Mouse (Mus musculus): ENCODE data around the gene Tmem231. TPM values are rescaled to one million over a fixed set of nuclear protein-coding genes. Genes with fewer than 3 reads are reported as not detected.
A peak's percentile ranks its signal among the peaks of the same experiment; 100 is the strongest.

The Tmem231 gene
- polyA plus RNA-seq, 1 experiment from 2014 or later: 4.1 TPM

DNA sequence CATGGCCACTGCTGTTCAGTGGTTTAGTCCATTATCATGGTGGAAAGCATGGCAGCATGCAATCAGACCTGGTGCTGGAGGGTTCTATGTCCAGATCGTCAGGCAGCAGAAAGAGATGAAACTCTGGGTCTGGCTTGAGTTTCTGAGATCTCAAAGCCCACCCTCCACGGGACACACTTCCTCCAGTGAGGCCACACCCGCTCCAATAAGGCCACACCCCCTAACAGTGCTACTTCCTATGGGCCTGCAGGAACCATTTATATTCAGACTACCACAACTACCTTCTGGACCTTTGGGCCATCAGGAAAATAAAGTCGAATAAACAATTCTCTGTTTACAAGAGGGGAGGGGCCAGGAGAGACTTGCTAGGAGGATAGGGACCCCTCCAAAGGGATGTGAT lies 12.7 kb downstream of the Tmem231 start:
- Histone ChIP-seq H3K4me2 (ENCODE audit: low read length) (no peak overlapping the region), H3K36me3 (ENCODE audit: control insufficient read depth, insufficient read depth, low read length) (no peaks in the 10 kb centered on the region), H3K4me1 (ENCODE audit: control insufficient read depth in 2 of 2, insufficient read depth in 2 of 2, low read length in 2 of 2) (peaks cover 3 to 6% of the 10 kb centered on the region in 2 experiments; a peak in 3 of 4 replicates), H3K27me3 (ENCODE audit: control insufficient read depth, insufficient read depth, low read length) (no peaks in the 10 kb centered on the region), H3K9me3 (ENCODE audit: control insufficient read depth, low read length) (no peaks in the 10 kb centered on the region), H3K27ac (replicated peaks in 1 of 2; ENCODE audit: control insufficient read depth in 1 of 2, insufficient read depth in 1 of 2, low read depth in 2 of 2, low read length in 2 of 2) (no peak overlapping the region), H3K4me3 (ENCODE audit: control insufficient read depth in 1 of 2, insufficient read depth in 1 of 2, low read depth in 1 of 2, low read length in 2 of 2) (no peak overlapping the region), H3K9ac (ENCODE audit: low read length) (no peak overlapping the region)
- WGBS: 67% methylated on average over 4 of the region's 4 CpGs
- ATAC-seq (ENCODE audit: insufficient number of reproducible peaks, insufficient read depth, low FRiP score, low read depth): no peak

DNA sequence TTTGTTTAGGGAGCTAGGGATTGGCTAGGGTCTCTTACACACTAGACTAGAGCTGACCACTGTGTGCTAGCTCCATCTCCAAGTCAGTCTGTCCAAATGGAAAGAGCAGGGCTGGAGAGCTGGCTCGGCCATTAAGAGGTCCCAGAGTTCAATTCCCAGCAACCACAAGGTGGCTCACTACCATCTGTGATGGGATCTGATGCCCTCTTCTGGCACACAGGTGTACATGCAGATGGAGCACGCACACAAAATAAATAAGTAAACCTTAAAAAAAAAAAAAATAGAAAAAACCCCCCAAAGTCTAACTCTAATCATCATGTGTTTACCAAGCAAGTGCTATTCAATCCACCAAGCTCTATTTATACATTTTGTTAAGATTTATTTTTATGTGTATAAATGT lies 14.0 kb downstream of the Tmem231 start:
- H3K4me2 ChIP-seq (ENCODE audit: low read length): no peak overlapping the region

DNA sequence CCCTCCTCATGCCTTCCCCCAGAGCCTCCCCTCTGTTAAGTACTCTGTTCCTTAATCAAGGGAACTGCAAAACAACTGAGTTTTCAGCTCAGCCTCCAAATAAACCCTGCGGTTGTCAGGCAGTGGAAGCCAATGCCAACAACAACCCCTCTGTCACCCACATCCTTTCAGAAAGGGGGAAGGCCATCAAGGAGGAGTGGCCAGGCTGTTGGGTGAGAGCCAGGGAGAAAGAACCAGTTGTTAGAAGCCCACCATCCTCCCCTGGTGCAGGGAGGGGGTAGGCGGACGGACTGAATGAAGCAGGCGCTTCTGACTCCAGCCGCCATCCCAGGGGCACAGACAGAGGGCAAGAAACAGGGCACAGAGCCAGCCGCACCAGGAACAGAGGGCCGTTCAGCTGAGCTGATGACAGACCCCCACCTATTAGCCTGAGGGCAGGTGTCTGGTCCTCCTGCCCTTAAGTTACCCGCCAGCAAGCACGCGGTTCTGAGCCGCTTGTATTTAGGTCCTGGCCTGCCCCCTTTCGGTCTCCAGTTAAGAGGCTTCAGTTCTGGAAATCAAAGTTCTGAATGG lies 20.7 kb downstream of the Tmem231 start:
- no peaks in the 10 kb centered on the region for H3K9me3 ChIP-seq (ENCODE audit: control insufficient read depth, low read length)
- no peaks in the 10 kb centered on the region for H3K36me3 ChIP-seq (ENCODE audit: control insufficient read depth, insufficient read depth, low read length)
- 37% methylated on average over 12 of the region's 12 CpGs for WGBS
- no peak; the same call in 1 of the 2 replicates for ATAC-seq (ENCODE audit: insufficient number of reproducible peaks, insufficient read depth, low FRiP score, low read depth)
- peaks cover 7 to 12% of the 10 kb centered on the region in 2 experiments; a peak in 2 of 4 replicates for H3K4me1 ChIP-seq (ENCODE audit: control insufficient read depth in 2 of 2, insufficient read depth in 2 of 2, low read length in 2 of 2)
- no peak overlapping the region for H3K9ac ChIP-seq (ENCODE audit: low read length)
- no peak overlapping the region for H3K27ac ChIP-seq (replicated peaks in 1 of 2; ENCODE audit: control insufficient read depth in 1 of 2, insufficient read depth in 1 of 2, low read depth in 2 of 2, low read length in 2 of 2)
- no peak overlapping the region for H3K4me3 ChIP-seq (ENCODE audit: control insufficient read depth in 1 of 2, insufficient read depth in 1 of 2, low read depth in 1 of 2, low read length in 2 of 2)
- H3K4me2 ChIP-seq (ENCODE audit: low read length): peak overlapping the region; percentile 18; the same call in 1 of the 2 replicates
- peaks cover 31% of the 10 kb centered on the region for H3K27me3 ChIP-seq (ENCODE audit: control insufficient read depth, insufficient read depth, low read length)

More for the DNA sequence above, 14.0 kb downstream of the Tmem231 start:
- WGBS: 92% methylated on average over 2 of the region's 2 CpGs
- no peak for ATAC-seq (ENCODE audit: insufficient number of reproducible peaks, insufficient read depth, low FRiP score, low read depth)
- peaks cover 0 to 3% of the 10 kb centered on the region in 2 experiments; a peak in 1 of 4 replicates for H3K4me1 ChIP-seq (ENCODE audit: control insufficient read depth in 2 of 2, insufficient read depth in 2 of 2, low read length in 2 of 2)
- H3K36me3 ChIP-seq (ENCODE audit: control insufficient read depth, insufficient read depth, low read length): no peaks in the 10 kb centered on the region
- H3K9me3 ChIP-seq (ENCODE audit: control insufficient read depth, low read length): no peaks in the 10 kb centered on the region
- H3K27ac ChIP-seq (replicated peaks in 1 of 2; ENCODE audit: control insufficient read depth in 1 of 2, insufficient read depth in 1 of 2, low read depth in 2 of 2, low read length in 2 of 2): no peak overlapping the region
- no peak overlapping the region for H3K9ac ChIP-seq (ENCODE audit: low read length)
- no peak overlapping the region for H3K4me3 ChIP-seq (ENCODE audit: control insufficient read depth in 1 of 2, insufficient read depth in 1 of 2, low read depth in 1 of 2, low read length in 2 of 2)
- no peaks in the 10 kb centered on the region for H3K27me3 ChIP-seq (ENCODE audit: control insufficient read depth, insufficient read depth, low read length)

GRCm38 (mm10) chr8:111911572-111911971 lies 22.1 kb downstream of the Tmem231 start:
- H3K4me3 ChIP-seq (ENCODE audit: control insufficient read depth in 1 of 2, insufficient read depth in 1 of 2, low read depth in 1 of 2, low read length in 2 of 2): no peak overlapping the region
- H3K9ac ChIP-seq (ENCODE audit: low read length): no peak overlapping the region
- H3K36me3 ChIP-seq (ENCODE audit: control insufficient read depth, insufficient read depth, low read length): no peaks in the 10 kb centered on the region
- no peak overlapping the region for H3K4me2 ChIP-seq (ENCODE audit: low read length)
- peaks cover 31% of the 10 kb centered on the region for H3K27me3 ChIP-seq (ENCODE audit: control insufficient read depth, insufficient read depth, low read length)
- H3K9me3 ChIP-seq (ENCODE audit: control insufficient read depth, low read length): no peaks in the 10 kb centered on the region
- no peak for ATAC-seq (ENCODE audit: insufficient number of reproducible peaks, insufficient read depth, low FRiP score, low read depth)
- H3K27ac ChIP-seq (replicated peaks in 1 of 2; ENCODE audit: control insufficient read depth in 1 of 2, insufficient read depth in 1 of 2, low read depth in 2 of 2, low read length in 2 of 2): no peak overlapping the region
- WGBS: 57% methylated on average over 7 of the region's 7 CpGs
- H3K4me1 ChIP-seq (ENCODE audit: control insufficient read depth in 2 of 2, insufficient read depth in 2 of 2, low read length in 2 of 2): peaks cover 7 to 12% of the 10 kb centered on the region in 2 experiments; a peak in 2 of 4 replicates

DNA sequence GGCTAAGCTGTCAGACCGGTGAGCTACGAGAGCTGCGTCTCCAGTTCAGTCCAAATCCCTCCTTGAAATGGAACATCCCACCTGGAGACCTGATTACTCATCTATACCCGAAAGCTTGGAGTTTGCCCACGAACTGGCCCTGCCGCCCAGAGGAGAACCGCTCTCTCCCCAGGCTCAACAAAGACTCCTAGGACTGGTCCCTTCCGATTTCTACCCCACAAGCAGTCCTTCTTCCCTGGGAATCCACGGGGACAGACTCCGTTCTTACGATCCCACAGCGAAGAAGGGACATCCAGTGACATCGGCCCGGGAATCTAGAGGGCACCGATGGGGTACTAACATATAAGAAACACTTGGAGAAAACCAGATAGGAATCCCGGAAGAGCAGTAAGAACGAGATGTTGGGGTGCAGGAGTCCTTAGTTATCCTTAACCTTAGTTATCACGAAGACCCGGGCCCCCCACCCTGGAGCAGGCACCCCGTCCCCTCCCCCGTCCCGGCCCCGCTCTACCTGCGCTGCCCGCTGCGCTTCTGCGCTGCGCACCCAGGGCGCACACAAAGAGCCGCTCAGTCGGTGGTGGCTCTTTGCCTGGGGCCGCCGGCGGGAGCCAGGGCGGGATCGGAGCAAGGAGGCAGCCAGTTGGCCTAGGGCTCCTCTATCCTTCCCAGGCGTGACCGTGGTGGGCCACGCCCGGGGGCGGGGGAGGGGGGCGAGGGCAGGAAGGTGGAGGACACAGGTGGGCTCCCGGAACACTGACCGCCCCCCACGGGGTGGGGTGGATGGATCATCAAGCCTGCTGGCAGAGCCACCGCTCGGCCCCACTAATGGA lies 23.8 kb downstream of the Tmem231 start, which contains the start of gene Chst5:
Chst5 (minus strand) TSS at position 827 of the 830 bp plus-strand sequence.
- Histone ChIP-seq H3K36me3 (ENCODE audit: control insufficient read depth, insufficient read depth, low read length) (no peaks in the 10 kb centered on the region), H3K27ac (replicated peaks in 1 of 2; ENCODE audit: control insufficient read depth in 1 of 2, insufficient read depth in 1 of 2, low read depth in 2 of 2, low read length in 2 of 2) (no peak within 1 kb of the TSS), H3K4me1 (ENCODE audit: control insufficient read depth in 2 of 2, insufficient read depth in 2 of 2, low read length in 2 of 2) (peaks cover 7 to 12% of the 10 kb centered on the region in 2 experiments; a peak in 2 of 4 replicates), H3K27me3 (ENCODE audit: control insufficient read depth, insufficient read depth, low read length) (peaks cover 31% of the 10 kb centered on the region), H3K9ac (ENCODE audit: low read length) (peak within 1 kb of the TSS; percentile 50; the same call in 1 of the 2 replicates), H3K4me2 (ENCODE audit: low read length) (peak within 1 kb of the TSS; percentile 67), H3K9me3 (ENCODE audit: control insufficient read depth, low read length) (no peaks in the 10 kb centered on the region), H3K4me3 (ENCODE audit: control insufficient read depth in 1 of 2, insufficient read depth in 1 of 2, low read depth in 1 of 2, low read length in 2 of 2) (peak within 1 kb of the TSS; percentile 28 to 31; a peak in 3 of 4 replicates)
- WGBS: 9% methylated on average over 47 of the region's 47 CpGs
- ATAC-seq (ENCODE audit: insufficient number of reproducible peaks, insufficient read depth, low FRiP score, low read depth): no peak

- H3K9me3 ChIP-seq (ENCODE audit: control insufficient read depth, low read length): no peaks in the 10 kb centered on the region
- H3K4me1 ChIP-seq (ENCODE audit: control insufficient read depth in 2 of 2, insufficient read depth in 2 of 2, low read length in 2 of 2): peaks cover 7 to 16% of the 10 kb centered on the region in 2 experiments; a peak in 2 of 4 replicates
- H3K4me3 ChIP-seq (ENCODE audit: control insufficient read depth in 1 of 2, insufficient read depth in 1 of 2, low read depth in 1 of 2, low read length in 2 of 2): no peak overlapping the region
- no peak overlapping the region for H3K4me2 ChIP-seq (ENCODE audit: low read length)
- H3K9ac ChIP-seq (ENCODE audit: low read length): no peak overlapping the region
- no peak overlapping the region for H3K27ac ChIP-seq (replicated peaks in 1 of 2; ENCODE audit: control insufficient read depth in 1 of 2, insufficient read depth in 1 of 2, low read depth in 2 of 2, low read length in 2 of 2)
- ATAC-seq (ENCODE audit: insufficient number of reproducible peaks, insufficient read depth, low FRiP score, low read depth): no peak
- no peaks in the 10 kb centered on the region for H3K36me3 ChIP-seq (ENCODE audit: control insufficient read depth, insufficient read depth, low read length)
- 41% methylated on average over 8 of the region's 8 CpGs for WGBS
- H3K27me3 ChIP-seq (ENCODE audit: control insufficient read depth, insufficient read depth, low read length): peaks cover 17% of the 10 kb centered on the region
Measured at GRCm38 (mm10) chr8:111905500-111906121, 28.1 kb downstream of the Tmem231 start.

DNA sequence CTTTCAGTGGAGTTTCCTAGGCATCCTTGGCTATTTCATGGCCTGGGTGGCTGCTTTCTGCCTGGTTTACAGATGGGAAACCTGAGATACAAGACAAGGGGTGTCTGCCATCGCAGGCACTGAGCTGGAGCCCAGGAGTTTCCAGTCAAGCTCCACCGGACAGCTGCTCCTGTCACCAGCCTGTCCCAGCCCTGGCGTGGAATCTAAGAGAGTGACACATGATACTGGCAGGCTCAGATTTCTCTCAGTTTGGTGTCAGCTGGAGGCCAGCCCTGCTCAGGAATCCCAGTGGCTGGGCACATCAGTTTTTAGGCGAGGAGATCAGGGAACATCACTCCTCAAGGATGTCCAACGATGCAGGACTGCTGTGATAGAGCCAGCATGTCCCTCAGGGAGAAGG lies 31.6 kb downstream of the Tmem231 start:
- Histone ChIP-seq H3K9me3 (ENCODE audit: control insufficient read depth, low read length) (no peaks in the 10 kb centered on the region), H3K4me1 (ENCODE audit: control insufficient read depth in 2 of 2, insufficient read depth in 2 of 2, low read length in 2 of 2) (peaks cover 5 to 7% of the 10 kb centered on the region in 2 experiments; a peak in 1 of 4 replicates), H3K9ac (ENCODE audit: low read length) (no peak overlapping the region), H3K4me2 (ENCODE audit: low read length) (no peak overlapping the region), H3K27me3 (ENCODE audit: control insufficient read depth, insufficient read depth, low read length) (no peaks in the 10 kb centered on the region), H3K4me3 (ENCODE audit: control insufficient read depth in 1 of 2, insufficient read depth in 1 of 2, low read depth in 1 of 2, low read length in 2 of 2) (no peak overlapping the region), H3K27ac (replicated peaks in 1 of 2; ENCODE audit: control insufficient read depth in 1 of 2, insufficient read depth in 1 of 2, low read depth in 2 of 2, low read length in 2 of 2) (no peak overlapping the region), H3K36me3 (ENCODE audit: control insufficient read depth, insufficient read depth, low read length) (no peaks in the 10 kb centered on the region)
- ATAC-seq (ENCODE audit: insufficient number of reproducible peaks, insufficient read depth, low FRiP score, low read depth): no peak
- 8% methylated on average over 5 of the region's 5 CpGs for WGBS

All from heart, embryonic 14.5 days (tissue).